In genomic region chr8:4839087-4839486, GRCm38 (mm10) we compare ENCODE assay signal across 14 mouse cellular contexts. TPM values are rescaled to one million over a fixed set of nuclear protein-coding genes. Genes with fewer than 3 reads are reported as not detected.
DNase-seq lines count a peak whose midpoint lies in the region; ATAC-seq and TF ChIP-seq lines count a peak whose summit lies in the region.
"Had no signal": no experiment of that assay in that cellular context is flagged by ENCODE, and none has a peak within 500 bp of the region (broad histone marks: within the 10 kb centered on the region; RNA-seq: fewer than 3 reads in every experiment).

No protein-coding gene starts in this region.

- no peaks in the 10 kb centered on the region for H3K36me3 ChIP-seq in liver, embryonic 12.5 days
- H3K36me3 ChIP-seq in liver, postnatal 0 days (replicated peaks; ENCODE audit: insufficient read depth, low read length): no peaks in the 10 kb centered on the region
- no peaks in the 10 kb centered on the region for H3K36me3 ChIP-seq in midbrain, postnatal 0 days (ENCODE audit: insufficient read depth, low read length)
- no peaks in the 10 kb centered on the region for H3K36me3 ChIP-seq in midbrain, embryonic 15.5 days (replicated peaks)

- intact Hi-C loops in heart, postnatal 25 days (cut with DNase I): loop anchor here (5.0 kb wide), 1 partner anchor 62 kb away; the partner anchor contains the start of gene Shcbp1

- H3K27me3 ChIP-seq in liver, embryonic 12.5 days (replicated peaks): no peaks in the 10 kb centered on the region
- no peaks in the 10 kb centered on the region for H3K27me3 ChIP-seq in liver, postnatal 0 days (ENCODE audit: insufficient read depth, low read length)
- H3K27me3 ChIP-seq in midbrain, postnatal 0 days (ENCODE audit: insufficient read depth, low read length): no peaks in the 10 kb centered on the region
- H3K27me3 ChIP-seq in midbrain, embryonic 15.5 days (replicated peaks): no peaks in the 10 kb centered on the region

- 62% methylated on average over 3 of the region's 3 CpGs for WGBS in liver, embryonic 12.5 days (ENCODE audit: insufficient replicate concordance)
- WGBS in liver, postnatal 0 days (ENCODE audit: insufficient replicate concordance): 58% methylated on average over 3 of the region's 3 CpGs
- WGBS in midbrain, postnatal 0 days: 93% methylated on average over 3 of the region's 3 CpGs
- 88% methylated on average over 3 of the region's 3 CpGs for WGBS in midbrain, embryonic 15.5 days

- H3K9me3 ChIP-seq in liver, embryonic 12.5 days (replicated peaks): no peaks in the 10 kb centered on the region
- no peaks in the 10 kb centered on the region for H3K9me3 ChIP-seq in liver, postnatal 0 days (ENCODE audit: low read length)
- no peaks in the 10 kb centered on the region for H3K9me3 ChIP-seq in midbrain, postnatal 0 days (ENCODE audit: low read length)
- H3K9me3 ChIP-seq in midbrain, embryonic 15.5 days: no peaks in the 10 kb centered on the region

- no peak overlapping the region for H3K27ac ChIP-seq in liver, embryonic 12.5 days
- no peak overlapping the region for H3K27ac ChIP-seq in liver, postnatal 0 days (ENCODE audit: low read depth)
- no peak overlapping the region for H3K27ac ChIP-seq in midbrain, postnatal 0 days (ENCODE audit: low read depth, low read length)
- H3K27ac ChIP-seq in midbrain, embryonic 15.5 days: no peak overlapping the region
- H3K27ac ChIP-seq: hindbrain, postnatal 0 days had no signal

- TF ChIP-seq CTCF in liver, postnatal 0 days (IDR thresholded peaks at IDR 0.05; ENCODE audit: low read depth): no peak
- no peak for TF ChIP-seq CTCF in midbrain, postnatal 0 days (IDR thresholded peaks at IDR 0.05)

- no peak for DNase-seq in liver, postnatal 0 days
- peak; percentile 5 for DNase-seq in heart, postnatal 25 days (ENCODE audit: low spot score)
- DNase-seq in kidney, postnatal 10 days: peak; percentile 55
- no peak for DNase-seq in midbrain, postnatal 0 days (ENCODE audit: low spot score)
- DNase-seq in cerebellum, adult 11 months: no peak
- DNase-seq: adrenal gland, postnatal 14 days; B cell, adult 2 months; cerebellum, adult 9-11 months; lung, adult 18-20 months; midbrain, embryonic 14.5 days had no signal

- no peak overlapping the region for H3K4me3 ChIP-seq in liver, embryonic 12.5 days
- no peak overlapping the region for H3K4me3 ChIP-seq in liver, postnatal 0 days (ENCODE audit: low read depth, low read length)
- no peak overlapping the region for H3K4me3 ChIP-seq in midbrain, postnatal 0 days (ENCODE audit: low read depth, low read length)
- H3K4me3 ChIP-seq in midbrain, embryonic 15.5 days: no peak overlapping the region

- no peak overlapping the region for H3K9ac ChIP-seq in liver, embryonic 12.5 days
- no peak overlapping the region for H3K9ac ChIP-seq in liver, postnatal 0 days (replicated peaks)
- no peak overlapping the region for H3K9ac ChIP-seq in midbrain, postnatal 0 days (replicated peaks; ENCODE audit: low read length, poor library complexity, severe bottlenecking)
- no peak overlapping the region for H3K9ac ChIP-seq in midbrain, embryonic 15.5 days

- H3K4me2 ChIP-seq in liver, embryonic 12.5 days: no peak overlapping the region
- no peak overlapping the region for H3K4me2 ChIP-seq in liver, postnatal 0 days (ENCODE audit: low read depth, low read length)
- no peak overlapping the region for H3K4me2 ChIP-seq in midbrain, postnatal 0 days (ENCODE audit: low read depth, low read length, poor library complexity, severe bottlenecking)
- no peak overlapping the region for H3K4me2 ChIP-seq in midbrain, embryonic 15.5 days

- no peaks in the 10 kb centered on the region for H3K4me1 ChIP-seq in liver, embryonic 12.5 days
- H3K4me1 ChIP-seq in liver, postnatal 0 days (ENCODE audit: insufficient read depth): peaks cover 2% of the 10 kb centered on the region; the same call in 1 of the 2 replicates
- H3K4me1 ChIP-seq in midbrain, postnatal 0 days (ENCODE audit: insufficient read depth, low read length): no peaks in the 10 kb centered on the region
- H3K4me1 ChIP-seq in midbrain, embryonic 15.5 days: no peaks in the 10 kb centered on the region

- 0 out of 2 replicates have a peak, but pooled peaks have one; percentile 15 for ATAC-seq in liver, embryonic 12.5 days
- ATAC-seq in liver, postnatal 0 days: no peak
- no peak for ATAC-seq in midbrain, postnatal 0 days (ENCODE audit: low FRiP score)
- no peak for ATAC-seq in midbrain, embryonic 15.5 days (replicated peaks)
- ATAC-seq in frontal cortex, adult (ENCODE audit: low TSS enrichment): no peak
- ATAC-seq: hindbrain, postnatal 0 days had no signal

- no peak for TF ChIP-seq EP300 in liver, postnatal 0 days (IDR thresholded peaks at IDR 0.05; ENCODE audit: low read depth)

RNA-seq across cellular contexts. Expression of gene Shcbp1, which starts 59.7 kb away (rescaled TPM):
- 53.5 and 55.5 TPM in 2 replicates for polyA plus RNA-seq in liver, embryonic 12.5 days (2016; fragmentation: Nextera tagmentation; extraction: Ambion mirVana)
- polyA plus RNA-seq in liver, postnatal 0 days (2015; fragmentation: Nextera tagmentation; extraction: Ambion mirVana): 12.1 and 15.1 TPM in 2 replicates
- 1 to 10 TPM in 1 of 2 experiments, under 1 TPM in 1; 0.75 to 1.0 TPM for total RNA-seq in heart, postnatal 25 days (2021)
- 2.5 and 2.6 TPM in 2 replicates for total RNA-seq in midbrain, postnatal 0 days (2014; rRNA removed)
- 3.6 and 3.7 TPM in 2 replicates for polyA plus RNA-seq in midbrain, postnatal 0 days (2015; fragmentation: Nextera tagmentation; extraction: Ambion mirVana)
- 8.4 and 8.5 TPM in 2 replicates for polyA plus RNA-seq in midbrain, embryonic 15.5 days (2015; fragmentation: Nextera tagmentation; extraction: Ambion mirVana)

Comparison
In these comparisons a context has a peak if more than half of its experiments do, and no peak if none do; other contexts are left out.
1. DNase-seq: peak in heart, postnatal 25 days (single experiment) and kidney, postnatal 10 days (single experiment); none in liver, postnatal 0 days (single experiment), midbrain, postnatal 0 days (single experiment) and cerebellum, adult 11 months (single experiment).